Mouse (Mus musculus): ENCODE data around the gene Emp3.

- TF ChIP-seq CTCF (conservative IDR thresholded peaks at IDR 0.05; ENCODE audit: insufficient read depth, insufficient read length, low read depth, low read length) (no peak), POLR2A (IDR thresholded peaks at IDR 0.05; ENCODE audit: low read depth, low read length) (no peak)
These were observed 52.0 kb downstream of the Emp3 start for GRCm38 (mm10) chr7:45869107-45869670.

All from kidney, adult 2 months (tissue).